Mouse (Mus musculus) heart, embryonic 11.5 days (tissue): ENCODE results near the gene Il31. TPM values are rescaled to one million over a fixed set of nuclear protein-coding genes. Genes with fewer than 3 reads are reported as not detected.
A peak's percentile ranks its signal among the peaks of the same experiment; 100 is the strongest.

ENCODE experiments used
- ATAC-seq: fragments of 200-750 bp; cut with Nextera tagmentation; replicated peaks from 2 replicates; pipeline ENCODE4 v1.8.0; 2017; ENCODE audit warnings: moderate library complexity; ENCODE audit not compliant: insufficient number of reproducible peaks, low FRiP score, low TSS enrichment
- H3K27ac ChIP-seq: fragments of 300-500 bp; sonication (generic); 2 replicates; pipeline ENCODE4 v1.5.1; 2014; ENCODE audit warnings: mild to moderate bottlenecking, low read depth, low read length
- H3K27me3 ChIP-seq: fragments of 300-500 bp; sonication (generic); 2 replicates; pipeline ENCODE4 v1.6.1; 2014; ENCODE audit warnings: mild to moderate bottlenecking, low read length, mixed read lengths; ENCODE audit not compliant: control insufficient read depth, insufficient read depth
- H3K36me3 ChIP-seq: fragments of 300-500 bp; sonication (generic); 2 replicates; pipeline ENCODE4 v1.6.1; 2014; ENCODE audit warnings: mild to moderate bottlenecking, low read length, moderate library complexity, mixed read lengths; ENCODE audit not compliant: control insufficient read depth, insufficient read depth
- H3K4me1 ChIP-seq: fragments of 300-500 bp; sonication (generic); 2 replicates; pipeline ENCODE4 v1.6.1; 2014; ENCODE audit warnings: low read length; ENCODE audit not compliant: control insufficient read depth, insufficient read depth
- H3K4me2 ChIP-seq: fragments of 300-500 bp; sonication (generic); 2 replicates; pipeline ENCODE4 v1.6.1; 2014; ENCODE audit warnings: mild to moderate bottlenecking, moderate library complexity
- H3K4me3 ChIP-seq: fragments of 300-500 bp; sonication (generic); 2 replicates; pipeline ENCODE4 v1.5.1; 2014; ENCODE audit warnings: low read depth, low read length
- H3K9ac ChIP-seq: fragments of 300-500 bp; sonication (generic); 2 replicates; pipeline ENCODE4 v1.6.1; 2014; ENCODE audit warnings: mild to moderate bottlenecking, low read depth, low read length, moderate library complexity
- H3K9me3 ChIP-seq: fragments of 300-500 bp; sonication (generic); replicated peaks from 2 replicates; pipeline ENCODE4 v1.6.1; 2016; ENCODE audit warnings: low read length; ENCODE audit not compliant: control insufficient read depth
- WGBS: fragments of 180-500 bp; shearing (Covaris S2); extraction: QIAGEN DNeasy Blood & Tissue Kit; methylation state at CpG from one replicate; pipeline ENCODE4 v1.1.7; 2014; ENCODE audit not compliant: insufficient replicate concordance; 5-methylcytosine and 5-hydroxymethylcytosine counted together
- polyA plus RNA-seq: library from polyadenylated mRNA; unstranded; fragments of >200 nt; fragmentation: Nextera tagmentation; extraction: Ambion mirVana; gene quantifications from 2 replicates; pipeline ENCODE4 v1.2.1, GENCODE M21; 2014

Gene Il31
- polyA plus RNA-seq, result not detected in 2 replicates

DNA sequence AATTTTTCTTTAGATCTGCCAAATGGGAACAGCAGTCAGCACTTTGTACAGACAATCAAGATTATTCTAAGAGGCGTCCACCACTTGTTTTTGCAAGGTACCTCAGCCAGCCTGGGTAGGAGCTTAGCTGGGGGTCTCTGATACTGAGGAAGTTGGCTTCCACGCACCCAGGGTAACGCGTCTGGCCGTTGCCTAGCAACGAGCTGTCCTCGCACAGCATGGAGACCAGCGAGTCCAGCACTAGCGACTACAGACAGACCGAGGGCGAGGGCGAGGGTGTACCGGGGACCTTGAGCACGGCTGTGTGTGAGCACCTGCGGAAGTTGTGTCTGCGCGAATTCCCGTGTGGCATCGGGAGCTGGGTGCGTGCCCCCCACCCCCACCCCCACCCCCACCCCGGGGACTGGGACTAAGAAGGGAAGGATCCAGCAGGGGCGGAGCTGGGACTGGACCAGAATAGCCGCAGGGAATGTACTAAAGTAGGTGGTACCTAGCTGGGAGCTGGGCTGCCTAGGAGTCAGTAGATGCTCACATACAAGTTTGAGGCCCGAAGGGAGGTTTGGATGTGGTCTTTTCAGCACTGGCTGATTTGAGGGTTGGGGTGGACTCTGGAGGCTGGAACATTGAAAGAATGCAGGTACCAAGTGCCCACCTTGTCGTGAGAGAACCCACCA is at the start of gene Il31, which contains the start of gene Lrrc43:
TSS of gene Il31 (minus strand) at position 378 of the 674 bp plus-strand sequence.
TSS of gene Lrrc43 (plus strand) at position 194 of the 674 bp plus-strand sequence.
- 9% methylated on average over 25 of the region's 25 CpGs for WGBS
- Histone ChIP-seq H3K4me1 (peaks cover 4% of the 10 kb centered on the region), H3K27me3 (no peaks in the 10 kb centered on the region), H3K27ac (no peak within 1 kb of the TSS), H3K4me3 (peak within 1 kb of the TSS; percentile 20), H3K36me3 (no peaks in the 10 kb centered on the region), H3K4me2 (peak within 1 kb of the TSS; percentile 58), H3K9ac (no peak within 1 kb of the TSS), H3K9me3 (no peaks in the 10 kb centered on the region)
- ATAC-seq, result peak; percentile 63; the same call in 1 of the 2 replicates

- H3K36me3 ChIP-seq, result peaks cover 15% of the 10 kb centered on the region
Measured at GRCm38 (mm10) chr5:123533801-123534200, 44.5 kb upstream of the Il31 start.

GRCm38 (mm10) chr5:123530056-123530455 is 40.8 kb upstream of the Il31 start:
- Histone ChIP-seq H3K4me1 (no peaks in the 10 kb centered on the region), H3K9me3 (no peaks in the 10 kb centered on the region), H3K36me3 (peaks cover 11% of the 10 kb centered on the region), H3K9ac (no peak overlapping the region), H3K27ac (no peak overlapping the region), H3K4me3 (no peak overlapping the region), H3K4me2 (no peak overlapping the region), H3K27me3 (no peaks in the 10 kb centered on the region)
- no peak for ATAC-seq
- 92% methylated on average over 8 of the region's 8 CpGs for WGBS

More at GRCm38 (mm10) chr5:123533801-123534200, 44.5 kb upstream of the Il31 start:
- no peak for ATAC-seq
- WGBS, result 89% methylated on average over 10 of the region's 10 CpGs
- no peak overlapping the region for H3K27ac ChIP-seq
- H3K4me2 ChIP-seq, result no peak overlapping the region
- H3K4me1 ChIP-seq, result no peaks in the 10 kb centered on the region
- no peak overlapping the region for H3K4me3 ChIP-seq
- no peaks in the 10 kb centered on the region for H3K9me3 ChIP-seq
- H3K9ac ChIP-seq, result no peak overlapping the region
- no peaks in the 10 kb centered on the region for H3K27me3 ChIP-seq

DNA sequence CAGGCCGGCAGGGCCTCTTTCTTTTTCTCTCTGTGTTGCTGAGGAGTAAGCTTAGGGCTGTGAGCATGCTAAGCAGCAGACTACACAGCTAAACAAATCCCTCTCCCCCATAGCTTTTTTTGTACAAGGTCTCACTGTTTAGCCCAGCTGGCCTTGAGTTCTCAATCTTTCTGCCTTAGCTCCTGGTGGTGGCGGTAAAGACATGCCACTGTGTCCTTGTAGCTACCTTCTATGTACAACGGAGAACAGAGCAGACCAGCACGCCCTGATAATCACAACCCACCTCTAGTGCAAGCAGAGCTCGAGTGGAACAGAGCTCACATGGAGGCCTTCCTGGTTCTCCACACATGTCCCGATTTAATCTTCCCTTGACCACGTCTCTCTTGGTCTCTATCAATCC is 39.4 kb upstream of the Il31 start:
- H3K4me2 ChIP-seq, result no peak overlapping the region
- ATAC-seq, result no peak
- no peak overlapping the region for H3K27ac ChIP-seq
- H3K9ac ChIP-seq, result no peak overlapping the region
- WGBS, result 65% methylated on average over 7 of the region's 7 CpGs
- H3K4me1 ChIP-seq, result peaks cover 4% of the 10 kb centered on the region
- H3K4me3 ChIP-seq, result no peak overlapping the region
- H3K36me3 ChIP-seq, result peaks cover 7% of the 10 kb centered on the region
- no peaks in the 10 kb centered on the region for H3K9me3 ChIP-seq
- no peaks in the 10 kb centered on the region for H3K27me3 ChIP-seq

DNA sequence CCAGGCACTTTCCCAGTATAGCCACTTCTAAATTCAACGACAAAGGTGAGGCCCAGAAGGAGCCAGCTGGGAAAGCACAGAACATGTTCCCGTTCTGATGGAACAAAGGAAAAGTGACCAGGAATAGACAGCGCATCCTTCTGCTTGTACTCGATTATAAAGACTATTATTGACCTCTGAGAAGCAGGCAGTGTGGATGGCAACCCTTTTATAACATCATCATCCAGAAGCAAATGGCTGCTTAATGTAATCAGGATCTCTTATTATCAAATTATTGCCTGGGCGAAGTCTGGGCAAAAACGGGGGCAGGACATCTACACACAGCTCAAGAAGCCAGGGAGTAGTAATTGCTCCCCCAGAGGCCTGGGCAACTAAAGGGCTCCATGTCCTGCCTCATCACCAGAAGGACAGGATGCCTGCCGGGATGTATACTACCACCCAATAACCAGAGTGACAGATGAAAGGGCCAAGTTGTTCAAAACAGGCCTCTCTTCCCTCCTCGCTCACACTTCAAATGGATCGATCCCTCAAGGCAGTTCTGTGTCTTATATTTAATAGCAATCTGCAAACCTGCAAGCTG is 36.7 kb upstream of the Il31 start:
- WGBS, result 87% methylated on average over 9 of the region's 9 CpGs
- no peak overlapping the region for H3K27ac ChIP-seq
- no peaks in the 10 kb centered on the region for H3K9me3 ChIP-seq
- no peaks in the 10 kb centered on the region for H3K27me3 ChIP-seq
- no peak for ATAC-seq
- no peaks in the 10 kb centered on the region for H3K36me3 ChIP-seq
- no peak overlapping the region for H3K4me3 ChIP-seq
- no peak overlapping the region for H3K4me2 ChIP-seq
- no peak overlapping the region for H3K9ac ChIP-seq
- peaks cover 12% of the 10 kb centered on the region for H3K4me1 ChIP-seq

DNA sequence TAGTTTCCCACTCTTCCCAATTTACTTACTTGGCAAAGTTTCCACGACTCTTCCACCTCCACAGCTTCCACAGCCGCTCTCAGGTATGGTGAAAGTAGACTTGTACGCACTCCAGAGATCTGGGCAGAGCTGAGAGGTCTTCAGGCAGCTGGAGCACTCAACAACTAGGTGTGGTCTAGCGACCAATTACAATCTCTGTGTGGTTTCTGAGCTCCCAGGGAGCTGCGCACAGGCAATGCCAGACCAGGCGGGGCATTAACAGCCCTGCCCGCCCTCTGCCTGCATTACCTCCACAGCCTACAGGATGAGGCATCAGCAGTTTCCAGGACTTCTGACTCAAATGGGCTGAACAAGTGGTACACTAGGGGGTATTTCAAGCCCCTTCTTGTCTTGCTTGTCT is 36.0 kb upstream of the Il31 start, which contains the start of gene Gm49027:
TSS of gene Gm49027 (minus strand) at position 208 of the 400 bp plus-strand sequence.
- Histone ChIP-seq H3K4me1 (peaks cover 12% of the 10 kb centered on the region), H3K36me3 (no peaks in the 10 kb centered on the region), H3K9me3 (no peaks in the 10 kb centered on the region), H3K9ac (no peak within 1 kb of the TSS; the same call in 1 of the 2 replicates), H3K27me3 (no peaks in the 10 kb centered on the region), H3K4me3 (peak within 1 kb of the TSS; percentile 87), H3K27ac (no peak within 1 kb of the TSS), H3K4me2 (peak within 1 kb of the TSS; percentile 74)
- 76% methylated on average over 7 of the region's 7 CpGs for WGBS
- ATAC-seq, result no peak

DNA sequence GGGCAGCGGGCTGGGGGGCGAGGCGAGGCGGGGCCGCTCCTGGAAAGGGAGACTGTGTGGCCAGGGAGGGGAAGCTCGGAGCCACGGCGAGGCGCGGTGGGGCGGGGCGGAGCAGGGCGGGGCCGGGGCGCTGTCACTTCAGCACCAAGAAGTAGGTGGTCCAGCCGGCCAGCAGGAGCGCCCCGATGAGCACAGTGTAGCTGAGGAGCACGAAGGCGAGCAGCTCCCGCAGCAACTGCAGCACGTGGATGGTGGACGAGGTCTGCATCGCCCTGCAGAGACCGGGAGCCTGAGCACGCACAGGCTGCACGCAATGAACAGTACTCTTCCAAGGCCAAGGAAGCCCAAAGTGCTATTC is 35.1 kb upstream of the Il31 start:
- Histone ChIP-seq H3K4me2 (peak overlapping the region; percentile 74), H3K27me3 (no peaks in the 10 kb centered on the region), H3K9ac (no peak overlapping the region; the same call in 1 of the 2 replicates), H3K36me3 (0 out of 2 replicates have a peak, but pooled peaks cover 2% of the 10 kb centered on the region), H3K27ac (no peak overlapping the region), H3K4me3 (peak overlapping the region; percentile 87), H3K4me1 (peaks cover 12% of the 10 kb centered on the region), H3K9me3 (no peaks in the 10 kb centered on the region)
- ATAC-seq, result peak; percentile 93
- WGBS, result under 1% methylated on average over 25 of the region's 27 CpGs

DNA sequence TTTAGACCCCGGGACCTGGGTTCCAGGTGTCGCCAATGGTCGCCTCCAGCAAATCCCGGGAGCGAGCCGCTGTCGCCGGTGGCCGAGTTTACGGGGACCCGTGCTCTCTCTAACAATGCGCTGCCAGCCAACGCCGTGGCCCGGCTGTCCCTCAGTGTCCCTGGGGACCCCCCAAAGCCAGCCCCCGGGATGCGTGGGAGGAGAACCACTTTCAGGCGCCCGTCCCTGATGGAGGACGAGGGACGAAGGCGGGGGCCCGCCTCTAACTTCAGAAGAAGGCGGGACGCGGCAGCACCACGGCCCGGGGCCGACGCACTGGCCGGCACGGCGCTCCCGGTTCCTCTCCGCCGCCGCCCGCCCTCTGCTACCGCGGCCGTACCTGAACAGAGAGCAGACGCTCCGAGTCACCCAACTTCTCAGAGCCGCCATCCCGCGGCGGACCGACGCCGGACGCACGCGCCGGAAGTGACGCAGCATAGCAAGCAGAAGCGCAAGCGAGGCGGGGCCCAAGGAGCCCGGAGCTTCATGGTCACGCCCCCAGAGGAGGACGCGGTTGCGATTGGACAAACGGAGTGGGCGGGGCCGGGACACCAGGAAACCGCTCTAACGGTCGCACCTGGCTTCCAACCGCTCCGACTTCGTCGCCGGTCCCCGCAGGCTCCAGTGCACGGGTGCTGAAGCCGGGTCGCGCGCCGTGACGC is 34.6 kb upstream of the Il31 start, which contains the start of gene Diablo:
TSS of gene Diablo (minus strand) at position 485 of the 701 bp plus-strand sequence.
- ATAC-seq, result peak; percentile 96
- H3K27me3 ChIP-seq, result no peaks in the 10 kb centered on the region

More for the DNA sequence above, 34.6 kb upstream of the Il31 start, which contains the start of gene Diablo:
- H3K36me3 ChIP-seq, result 0 out of 2 replicates have a peak, but pooled peaks cover 2% of the 10 kb centered on the region
- WGBS, result under 1% methylated on average over 81 of the region's 82 CpGs
- peak within 1 kb of the TSS; percentile 74 for H3K4me2 ChIP-seq
- peak within 1 kb of the TSS; percentile 54; the same call in 1 of the 2 replicates for H3K27ac ChIP-seq
- H3K4me3 ChIP-seq, result peak within 1 kb of the TSS; percentile 87
- H3K4me1 ChIP-seq, result peaks cover 12% of the 10 kb centered on the region
- no peaks in the 10 kb centered on the region for H3K9me3 ChIP-seq
- H3K9ac ChIP-seq, result peak within 1 kb of the TSS; percentile 83
